Mouse (Mus musculus) gastrocnemius, postnatal 4 days (tissue): ENCODE measurements around the gene Rom1. TPM values are rescaled to one million over a fixed set of nuclear protein-coding genes. Genes with fewer than 3 reads are reported as not detected.
"Not testable (repeated sequence)": the region's sequence is repeated elsewhere in the genome, so short reads cannot be mapped to it uniquely, and the experiment has no call there.

Experiments
- DNase-seq, 2 experiments: peaks; one replicate each; pipeline ENCODE4 v3.0.0; 2021 to 2022; ENCODE audit warnings: low spot score in 2 of 2, mixed read lengths in 2 of 2
- long read RNA-seq, 2 experiments: library from polyadenylated mRNA; stranded (forward); transcript quantifications; one replicate each; pipeline ENCODE4 v2.0.0; 2021
- total RNA-seq, 2 experiments: library from RNA; stranded (reverse); gene quantifications; 2 replicates each; pipeline ENCODE4 v1.2.3; 2021

Gene Rom1
- 1 to 10 TPM; 4.4 to 4.9 TPM for total RNA-seq
- long read RNA-seq, experiment 1, partial matches to known transcripts: 0 of 4 reads
- long read RNA-seq, experiment 1, other reads (novel, unspliced or antisense): 0 of 4 reads
- long read RNA-seq, experiment 2, partial matches to known transcripts: 0 of 4 reads
- long read RNA-seq, experiment 2, other reads (novel, unspliced or antisense): 1 of 4 reads

DNA sequence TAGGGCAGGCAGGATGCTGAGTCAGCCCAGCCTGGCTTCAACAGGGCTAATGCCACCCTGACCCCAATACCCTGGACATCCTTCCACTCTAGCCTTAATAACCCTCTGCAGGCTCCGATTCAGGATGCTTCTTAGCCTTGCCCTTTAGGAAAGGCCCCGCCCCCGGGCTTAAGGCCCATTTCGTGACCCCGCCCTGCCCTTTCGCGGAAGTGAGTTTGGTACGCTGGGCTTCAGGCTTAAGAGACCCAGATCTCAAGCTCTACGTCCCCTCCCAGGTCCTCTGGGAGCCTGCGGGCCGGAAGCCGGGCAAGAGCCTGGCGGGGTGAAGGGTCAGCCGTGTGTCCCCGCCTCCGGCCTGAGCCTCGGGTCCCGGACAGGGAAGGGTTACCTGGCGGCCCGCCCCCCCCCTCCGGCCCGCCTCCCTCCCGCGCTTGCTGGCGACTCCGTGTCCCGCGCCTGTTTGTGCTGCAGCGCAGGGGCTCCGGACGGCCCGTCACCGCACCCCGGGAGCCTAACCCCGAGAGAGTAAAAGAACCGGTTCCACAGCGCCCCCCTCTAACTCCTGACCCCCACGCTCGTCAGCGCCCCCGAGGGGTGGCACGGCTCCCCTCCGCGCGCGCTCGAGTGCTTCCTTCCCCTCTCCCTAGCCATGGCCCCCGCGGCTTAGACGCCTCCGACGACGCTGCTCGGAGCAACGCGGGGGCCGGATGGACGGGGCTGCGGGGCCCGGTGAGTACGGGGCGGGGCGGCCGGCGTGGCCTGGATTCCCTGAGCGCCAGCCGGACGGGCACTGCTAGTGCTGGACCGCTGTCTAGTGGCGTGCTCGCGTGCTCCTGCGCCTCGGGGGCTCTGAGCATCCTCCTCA is at the start of gene Rom1, which contains the start of gene Eml3:
Rom1 (minus strand) TSS at position 133 of the 865 bp plus-strand sequence.
Eml3 (plus strand) TSS at position 329 of the 865 bp plus-strand sequence.
- peak; percentile 80 to 90 for DNase-seq

DNA sequence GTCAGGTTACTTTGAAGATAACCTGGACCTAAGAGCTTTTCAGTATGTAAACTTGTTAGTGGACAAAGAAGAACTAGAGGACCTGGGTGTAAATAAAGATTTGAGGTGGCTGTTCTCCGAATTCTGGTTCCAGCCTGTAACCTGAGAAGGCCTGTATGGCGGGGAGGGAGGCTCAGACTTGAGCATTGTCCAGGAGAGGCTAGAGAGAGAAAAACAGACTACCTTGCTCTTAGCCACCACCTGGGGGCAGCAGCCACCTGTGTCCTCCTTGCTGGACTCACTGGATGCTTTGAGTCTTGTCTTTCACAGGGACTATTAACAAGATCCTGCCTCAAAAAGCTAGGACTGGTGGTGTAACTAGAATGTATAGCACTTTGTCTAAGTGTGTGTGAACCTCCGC is 47.4 kb upstream of the Rom1 start:
- peak in 1 of 2 experiments; percentile 54 for DNase-seq

- no peak for DNase-seq
Observed at GRCm38 (mm10) chr19:8975491-8975890, 46.3 kb upstream of the Rom1 start.

DNA sequence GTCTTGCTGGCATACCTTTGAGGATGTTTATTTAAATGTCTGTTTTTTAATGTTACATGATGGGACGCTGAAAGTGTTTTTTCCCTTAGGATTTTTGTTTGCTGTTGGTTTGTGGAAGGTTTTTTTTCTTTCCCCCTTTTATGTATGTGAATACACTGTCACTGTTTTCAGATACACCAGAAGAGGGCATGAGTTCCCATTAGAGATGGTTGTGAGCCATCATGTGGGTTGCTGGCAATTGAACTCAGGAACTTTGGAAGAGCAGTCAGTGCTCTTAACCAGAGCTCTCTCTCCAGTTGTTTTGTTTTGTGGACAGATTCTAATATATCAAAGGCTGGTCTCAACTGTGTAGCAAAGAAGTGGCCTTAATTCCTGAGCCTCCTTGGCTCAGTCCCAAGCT is 45.5 kb upstream of the Rom1 start:
- no peak for DNase-seq

GRCm38 (mm10) chr19:8972491-8972890 is 43.3 kb upstream of the Rom1 start:
- DNase-seq: not testable (repeated sequence)

DNA sequence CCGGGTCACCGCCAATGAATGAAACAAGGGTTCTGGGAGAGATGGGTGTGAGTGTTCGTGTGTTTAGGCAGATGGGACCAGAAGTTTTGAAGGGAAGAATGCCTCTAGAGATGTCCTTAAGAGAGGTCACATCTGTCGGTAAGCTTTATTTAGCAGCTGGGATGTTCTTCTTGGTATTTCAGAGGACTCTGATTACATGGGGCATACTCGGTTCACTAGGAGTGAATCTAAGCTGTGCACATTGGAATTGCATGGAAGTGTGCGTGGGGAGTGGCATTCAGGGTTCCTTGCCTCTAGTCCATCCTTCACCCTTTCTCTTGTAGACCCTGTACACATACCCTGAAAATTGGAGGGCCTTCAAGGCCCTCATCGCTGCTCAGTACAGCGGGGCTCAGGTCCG is 38.7 kb upstream of the Rom1 start:
- DNase-seq: no peak

DNA sequence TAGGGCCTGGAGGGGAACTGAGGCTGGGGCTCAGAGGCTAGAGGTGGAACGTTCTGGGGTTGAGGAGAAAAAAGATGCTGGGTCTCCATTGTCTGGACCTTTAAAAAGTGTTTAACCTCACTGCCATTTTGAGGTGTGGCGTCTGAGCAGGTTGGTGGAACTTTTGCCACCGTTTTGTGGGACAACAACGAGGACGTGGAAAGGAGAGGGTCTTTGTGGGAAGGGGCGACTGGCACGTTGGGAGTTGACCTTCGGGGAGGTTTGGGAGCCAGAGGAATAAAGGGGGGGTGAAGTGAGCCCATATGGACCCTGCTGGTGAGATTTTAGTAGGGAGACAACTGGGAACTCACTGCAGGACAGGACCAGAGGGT is 38.2 kb upstream of the Rom1 start:
- DNase-seq: no peak

DNA sequence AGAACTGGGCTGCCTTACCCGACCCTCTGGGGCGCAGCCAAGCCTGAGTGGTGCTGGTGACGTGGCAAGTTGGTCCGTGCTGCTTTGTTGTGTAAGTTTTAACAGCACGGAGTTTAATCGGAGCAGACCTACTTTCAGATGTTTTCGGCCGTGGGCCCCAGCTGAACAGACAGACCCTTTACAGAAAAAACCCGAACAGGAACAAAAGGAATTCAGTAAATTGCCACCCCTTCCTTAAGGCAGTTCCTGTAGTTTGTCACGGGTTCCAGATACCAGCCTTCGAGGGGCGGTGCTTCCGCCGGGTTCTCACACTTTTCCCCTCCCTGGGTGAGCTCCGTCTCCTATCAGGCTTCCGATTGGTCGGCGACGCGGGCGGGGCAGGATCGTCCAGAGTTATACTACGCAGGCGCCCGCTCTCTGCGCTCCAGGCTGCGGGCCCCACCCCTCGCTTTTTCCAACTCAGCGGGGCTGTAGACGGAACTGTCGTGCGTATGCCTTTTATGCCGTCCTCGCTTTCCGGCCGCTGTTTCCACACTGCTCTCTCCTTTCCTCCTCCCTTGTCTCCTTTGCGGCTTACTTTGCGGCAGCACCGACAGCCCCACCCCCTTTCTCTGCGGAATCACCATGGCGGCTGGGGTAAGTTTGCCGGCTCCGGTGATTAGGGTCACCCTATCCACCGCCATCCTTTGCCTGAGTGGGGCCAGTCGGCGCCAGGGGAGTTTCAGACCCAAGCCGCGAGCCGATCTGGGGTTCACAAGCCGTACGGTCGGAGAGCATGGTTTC is 37.6 kb upstream of the Rom1 start, which contains the start of gene Eef1g:
Eef1g (plus strand) TSS at position 452 of the 783 bp plus-strand sequence.
- peak; percentile 92 to 99 for DNase-seq

GRCm38 (mm10) chr19:8966198-8966589 is 37.0 kb upstream of the Rom1 start:
- DNase-seq: no peak

DNA sequence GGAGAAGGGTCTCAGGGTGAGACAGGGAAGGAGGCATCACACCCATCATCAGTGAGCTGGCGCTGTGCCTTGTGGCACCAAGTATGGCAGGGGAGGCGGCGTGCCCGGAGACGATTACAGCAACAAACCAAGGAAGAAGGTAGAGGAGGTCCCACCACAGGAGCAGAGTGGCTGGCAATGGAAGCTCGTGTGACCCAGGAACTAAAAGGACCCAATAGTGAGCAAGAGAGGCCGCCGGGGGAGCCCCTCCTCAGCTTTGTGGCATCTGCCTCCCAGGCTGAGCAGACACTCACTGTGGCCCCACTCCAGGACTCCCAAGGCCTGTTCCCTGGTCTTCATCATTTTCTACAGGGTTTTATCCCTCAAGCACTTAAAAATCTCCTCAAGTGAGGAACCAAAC is 36.6 kb upstream of the Rom1 start:
- DNase-seq: no peak

DNA sequence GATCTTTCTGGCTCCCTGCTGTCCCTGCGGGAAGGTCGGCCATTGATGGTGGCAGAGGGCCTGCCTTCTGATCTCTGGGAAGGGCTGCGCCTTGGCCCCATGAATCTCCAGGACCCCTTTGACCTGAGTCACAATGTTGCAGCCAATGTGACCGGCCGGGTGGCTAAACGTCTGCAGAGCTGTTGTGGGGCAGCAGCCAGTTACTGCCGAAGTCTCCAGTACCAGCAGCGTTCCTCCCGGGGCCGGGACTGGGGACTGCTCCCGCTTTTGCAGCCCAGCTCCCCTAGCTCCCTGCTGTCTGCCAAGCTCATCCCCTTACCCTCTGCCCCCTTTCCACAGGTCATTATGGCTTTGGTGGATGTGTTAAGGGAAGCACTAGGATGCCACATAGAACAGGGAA is 35.9 kb upstream of the Rom1 start:
- no peak for DNase-seq

- DNase-seq: no peak
Observed at GRCm38 (mm10) chr19:8962256-8962655, 33.1 kb upstream of the Rom1 start.

GRCm38 (mm10) chr19:8954171-8954570 is 25.0 kb upstream of the Rom1 start:
- DNase-seq: no peak

- peak; percentile 68 to 84 for DNase-seq
Observed at GRCm38 (mm10) chr19:8953135-8954039, 24.2 kb upstream of the Rom1 start, which contains the start of gene Tut1. Tut1 (plus strand) TSS chr19:8953847.

- DNase-seq: no peak
Observed at GRCm38 (mm10) chr19:8952241-8952640, 23.1 kb upstream of the Rom1 start.

- no peak for DNase-seq
Observed at GRCm38 (mm10) chr19:8950190-8950589, 21.0 kb upstream of the Rom1 start.

- DNase-seq: no peak
Observed at GRCm38 (mm10) chr19:8946929-8947328, 17.8 kb upstream of the Rom1 start.

- no peak for DNase-seq
Observed at GRCm38 (mm10) chr19:8945251-8945650, 16.1 kb upstream of the Rom1 start.

DNA sequence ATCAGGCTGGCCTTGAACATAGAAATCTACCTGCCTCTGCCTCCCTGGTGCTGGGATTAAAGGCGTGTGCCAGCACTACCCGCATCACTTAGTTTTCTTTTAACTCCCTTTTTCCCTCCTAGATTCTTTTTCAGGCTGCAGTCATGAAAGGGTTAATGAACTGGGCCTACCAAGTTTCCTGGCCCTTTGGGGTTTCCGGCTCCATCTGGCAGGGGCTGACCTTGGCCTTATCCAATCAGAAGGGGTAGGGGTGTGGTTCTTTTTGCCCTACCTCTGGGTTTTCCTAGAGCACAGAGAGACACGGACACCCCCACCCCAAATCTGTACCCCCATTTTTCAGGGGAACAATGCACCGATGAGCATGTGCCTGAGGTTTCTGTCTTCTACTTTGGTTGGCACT is 15.6 kb upstream of the Rom1 start:
- DNase-seq: peak in 1 of 2 experiments; percentile 85

DNA sequence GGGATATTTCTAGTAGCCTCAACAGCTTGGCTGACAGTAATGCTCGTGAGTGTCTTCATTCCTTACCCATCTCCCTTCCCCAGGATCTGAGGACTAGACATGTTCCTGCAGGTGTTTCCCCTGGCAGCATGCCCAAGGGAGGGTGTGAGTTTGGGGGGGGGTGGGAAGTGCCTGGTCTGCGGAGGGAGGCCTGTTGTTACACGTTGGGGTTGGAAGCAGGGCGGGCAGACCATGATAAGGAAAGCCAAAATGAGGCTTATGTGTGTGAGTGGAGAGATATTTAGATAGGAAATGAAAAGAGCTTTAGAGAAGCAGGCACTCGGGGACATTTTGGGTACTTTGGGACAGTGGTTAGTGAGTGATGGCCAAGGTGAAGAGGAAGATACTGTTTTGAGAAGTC is 14.9 kb upstream of the Rom1 start:
- no peak for DNase-seq

DNA sequence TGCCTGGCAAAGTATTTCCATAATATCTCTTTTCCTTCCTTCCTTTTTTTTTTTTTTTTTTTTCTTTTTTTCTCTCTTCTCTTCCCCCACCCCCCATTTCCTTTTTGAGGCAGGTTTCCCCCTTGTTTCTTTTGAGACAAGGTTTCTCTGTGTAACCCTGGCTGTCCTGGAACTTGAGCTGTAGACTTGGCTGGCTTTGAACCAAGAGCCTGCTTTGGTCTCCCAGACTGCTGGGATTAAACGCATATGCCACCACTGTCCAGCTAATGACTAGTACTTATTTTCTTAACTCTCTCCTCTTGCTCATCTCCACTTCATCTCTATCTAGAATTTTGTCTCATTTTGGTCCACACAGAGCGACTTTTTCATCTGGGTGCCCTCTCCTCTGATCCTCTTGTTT is 13.9 kb upstream of the Rom1 start:
- no peak for DNase-seq
